Mouse (Mus musculus): ENCODE measurements around the gene Atp9a.

DNA sequence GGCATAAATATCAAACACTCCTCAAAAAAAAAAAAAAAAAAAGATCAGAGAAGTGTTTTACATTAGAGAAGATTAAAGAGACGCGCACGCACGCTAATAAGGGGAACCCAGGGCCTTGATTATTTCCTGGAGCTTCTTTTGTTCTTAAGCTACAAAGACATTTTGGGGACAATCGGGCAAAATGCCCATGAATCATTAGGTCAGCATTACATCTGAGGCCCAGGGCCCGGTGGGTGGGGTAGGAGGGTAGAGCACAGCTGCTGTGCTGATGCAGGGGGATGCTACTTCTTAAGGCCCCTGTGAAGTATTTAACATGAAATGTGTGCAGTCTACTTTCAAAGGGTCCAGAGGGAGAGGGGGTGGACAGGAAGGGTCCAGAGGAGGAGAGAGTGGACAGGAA, 97.4 kb downstream of the Atp9a start:
- no peak for TF ChIP-seq CTCF (IDR thresholded peaks at IDR 0.05; ENCODE audit: extremely low read depth, insufficient read depth, insufficient read length, insufficient replicate concordance)
- TF ChIP-seq POLR2A (IDR thresholded peaks at IDR 0.05; ENCODE audit: low read depth, low read length), result no peak
